Mouse (Mus musculus) midbrain, embryonic 11.5 days (tissue): ENCODE results near the gene Sspo. TPM values are rescaled to one million over a fixed set of nuclear protein-coding genes. Genes with fewer than 3 reads are reported as not detected.
A peak's percentile ranks its signal among the peaks of the same experiment; 100 is the strongest.

Experiments used
- ATAC-seq: fragments of 200-750 bp; cut with Nextera tagmentation; 2 replicates; pipeline ENCODE4 v1.8.0; 2017; ENCODE audit warnings: moderate TSS enrichment, moderate library complexity; ENCODE audit not compliant: low FRiP score
- DNase-seq: peaks from one replicate; pipeline ENCODE4 v3.0.0; 2015; ENCODE audit warnings: low spot score; ENCODE audit errors: missing footprints
- H3K27ac ChIP-seq: fragments of 300-500 bp; sonication (generic); 2 replicates; pipeline ENCODE4 v1.5.1; 2014; ENCODE audit warnings: low read depth, low read length
- H3K27me3 ChIP-seq: fragments of 300-500 bp; sonication (generic); 2 replicates; pipeline ENCODE4 v1.6.1; 2014; ENCODE audit warnings: mild to moderate bottlenecking, low read length, moderate library complexity, mixed read lengths; ENCODE audit not compliant: control insufficient read depth, insufficient read depth
- H3K36me3 ChIP-seq: fragments of 300-500 bp; sonication (generic); 2 replicates; pipeline ENCODE4 v1.6.1; 2014; ENCODE audit warnings: mild to moderate bottlenecking, low read length, moderate library complexity, mixed read lengths; ENCODE audit not compliant: control insufficient read depth, insufficient read depth
- H3K4me1 ChIP-seq: fragments of 300-500 bp; sonication (generic); 2 replicates; pipeline ENCODE4 v1.6.1; 2014; ENCODE audit warnings: low read length; ENCODE audit not compliant: control insufficient read depth, insufficient read depth
- H3K4me2 ChIP-seq: fragments of 300-500 bp; sonication (generic); 2 replicates; pipeline ENCODE4 v1.6.1; 2014; ENCODE audit warnings: mild to moderate bottlenecking, moderate library complexity
- H3K4me3 ChIP-seq: fragments of 300-500 bp; sonication (generic); 2 replicates; pipeline ENCODE4 v1.5.1; 2014; ENCODE audit warnings: low read depth, low read length
- H3K9ac ChIP-seq: fragments of 300-500 bp; sonication (generic); 2 replicates; pipeline ENCODE4 v1.6.1; 2014; ENCODE audit warnings: low read length
- H3K9me3 ChIP-seq: fragments of 300-500 bp; sonication (generic); 2 replicates; pipeline ENCODE4 v1.6.1; 2016; ENCODE audit warnings: low read length; ENCODE audit not compliant: control insufficient read depth
- WGBS: fragments of 180-500 bp; shearing (Covaris S2); extraction: QIAGEN DNeasy Blood & Tissue Kit; methylation state at CpG from one replicate; pipeline ENCODE4 v1.1.7; 2014; 5-methylcytosine and 5-hydroxymethylcytosine counted together
- polyA plus RNA-seq: library from polyadenylated mRNA; unstranded; fragments of >200 nt; fragmentation: Nextera tagmentation; extraction: Ambion mirVana; gene quantifications from 2 replicates; pipeline ENCODE4 v1.2.1, GENCODE M21; 2014

Gene Sspo
- polyA plus RNA-seq, 1 experiment from 2014 or later, result 0.10 TPM

GRCm38 (mm10) chr6:48443592-48444309 lies 4.3 kb upstream of the Sspo start:
- Histone ChIP-seq H3K4me2 (peak overlapping the region; percentile 98), H3K9me3 (no peaks in the 10 kb centered on the region), H3K27me3 (peaks cover 15% of the 10 kb centered on the region), H3K4me3 (peak overlapping the region; percentile 73), H3K4me1 (peaks cover 20% of the 10 kb centered on the region), H3K9ac (peak overlapping the region; percentile 65), H3K36me3 (peaks cover 6% of the 10 kb centered on the region; the same call in 1 of the 2 replicates), H3K27ac (peak overlapping the region; percentile 48; the same call in 1 of the 2 replicates)
- DNase-seq (peak; percentile 99), ATAC-seq (peak; percentile 92)
- WGBS, result 2% methylated on average over 19 of the region's 19 CpGs

- WGBS, result under 1% methylated on average over 31 of the region's 34 CpGs
Measured at GRCm38 (mm10) chr6:48444310-48445180, 3.5 kb upstream of the Sspo start.

GRCm38 (mm10) chr6:48445181-48446101 lies 2.6 kb upstream of the Sspo start, which contains the start of gene Zfp467:
TSS of gene Zfp467 (minus strand) at chr6:48445825.
- H3K27me3 ChIP-seq, result no peaks in the 10 kb centered on the region
- H3K4me1 ChIP-seq, result peaks cover 10% of the 10 kb centered on the region
- no peaks in the 10 kb centered on the region for H3K9me3 ChIP-seq
- H3K36me3 ChIP-seq, result peaks cover 6% of the 10 kb centered on the region; the same call in 1 of the 2 replicates
- peak within 1 kb of the TSS; percentile 98 for H3K4me2 ChIP-seq
- H3K27ac ChIP-seq, result peak within 1 kb of the TSS; percentile 74
- peak within 1 kb of the TSS; percentile 84 for H3K9ac ChIP-seq
- H3K4me3 ChIP-seq, result peak within 1 kb of the TSS; percentile 73
- DNase-seq (peak; percentile 96), ATAC-seq (peak; percentile 20; the same call in 1 of the 2 replicates)
- WGBS, result under 1% methylated on average over 65 of the region's 65 CpGs

More at GRCm38 (mm10) chr6:48444310-48445180, 3.5 kb upstream of the Sspo start:
- ATAC-seq (peak; percentile 74), DNase-seq (peak; percentile 99)
- Histone ChIP-seq H3K4me1 (peaks cover 12% of the 10 kb centered on the region), H3K4me2 (peak overlapping the region; percentile 98), H3K9ac (peak overlapping the region; percentile 84), H3K9me3 (no peaks in the 10 kb centered on the region), H3K4me3 (peak overlapping the region; percentile 73), H3K27me3 (peaks cover 8% of the 10 kb centered on the region), H3K27ac (peak overlapping the region; percentile 74), H3K36me3 (peaks cover 6% of the 10 kb centered on the region; the same call in 1 of the 2 replicates)

- Histone ChIP-seq H3K9me3 (no peaks in the 10 kb centered on the region), H3K36me3 (peaks cover 6% of the 10 kb centered on the region; the same call in 1 of the 2 replicates), H3K9ac (peak overlapping the region; percentile 84; the same call in 1 of the 2 replicates), H3K27me3 (no peaks in the 10 kb centered on the region), H3K4me2 (peak overlapping the region; percentile 98), H3K27ac (no peak overlapping the region), H3K4me3 (peak overlapping the region; percentile 73), H3K4me1 (peaks cover 10% of the 10 kb centered on the region)
- 41% methylated on average over 3 of the region's 3 CpGs for WGBS
- DNase-seq, result no peak
- ATAC-seq, result no peak
Measured at GRCm38 (mm10) chr6:48446256-48446655, 1.8 kb upstream of the Sspo start.

GRCm38 (mm10) chr6:48446896-48447295 lies 1.1 kb upstream of the Sspo start:
- H3K4me3 ChIP-seq, result no peak overlapping the region
- no peak for DNase-seq
- H3K4me2 ChIP-seq, result no peak overlapping the region
- H3K9ac ChIP-seq, result no peak overlapping the region
- ATAC-seq, result no peak
- no peaks in the 10 kb centered on the region for H3K27me3 ChIP-seq
- peaks cover 10% of the 10 kb centered on the region for H3K4me1 ChIP-seq
- H3K9me3 ChIP-seq, result no peaks in the 10 kb centered on the region
- no peaks in the 10 kb centered on the region for H3K36me3 ChIP-seq
- 73% methylated on average over 3 of the region's 3 CpGs for WGBS
- H3K27ac ChIP-seq, result no peak overlapping the region

GRCm38 (mm10) chr6:48448527-48448926 lies 498 bp downstream of the Sspo start:
- H3K9me3 ChIP-seq, result no peaks in the 10 kb centered on the region
- H3K4me1 ChIP-seq, result peaks cover 6% of the 10 kb centered on the region
- no peaks in the 10 kb centered on the region for H3K36me3 ChIP-seq
- H3K27ac ChIP-seq, result no peak overlapping the region
- no peak for ATAC-seq
- no peak for DNase-seq
- no peak overlapping the region for H3K9ac ChIP-seq
- no peaks in the 10 kb centered on the region for H3K27me3 ChIP-seq
- H3K4me3 ChIP-seq, result no peak overlapping the region
- no peak overlapping the region for H3K4me2 ChIP-seq
- WGBS, result 86% methylated on average over 7 of the region's 7 CpGs

GRCm38 (mm10) chr6:48452151-48452550 lies 4.1 kb downstream of the Sspo start:
- DNase-seq, result no peak
- 67% methylated on average over 1 of the region's 1 CpGs for WGBS

GRCm38 (mm10) chr6:48452771-48453170 lies 4.7 kb downstream of the Sspo start:
- ATAC-seq (no peak), DNase-seq (no peak)
- Histone ChIP-seq H3K27ac (no peak overlapping the region), H3K9ac (no peak overlapping the region), H3K9me3 (no peaks in the 10 kb centered on the region), H3K4me1 (no peaks in the 10 kb centered on the region), H3K4me3 (no peak overlapping the region), H3K27me3 (no peaks in the 10 kb centered on the region), H3K36me3 (no peaks in the 10 kb centered on the region), H3K4me2 (no peak overlapping the region)
- 86% methylated on average over 3 of the region's 3 CpGs for WGBS

More at GRCm38 (mm10) chr6:48452151-48452550, 4.1 kb downstream of the Sspo start:
- Histone ChIP-seq H3K9me3 (no peaks in the 10 kb centered on the region), H3K4me1 (no peaks in the 10 kb centered on the region), H3K36me3 (no peaks in the 10 kb centered on the region), H3K27ac (no peak overlapping the region), H3K27me3 (no peaks in the 10 kb centered on the region), H3K9ac (no peak overlapping the region), H3K4me2 (no peak overlapping the region), H3K4me3 (no peak overlapping the region)
- no peak for ATAC-seq
